Mouse (Mus musculus): ENCODE measurements around the gene Snrpd3.

DNA sequence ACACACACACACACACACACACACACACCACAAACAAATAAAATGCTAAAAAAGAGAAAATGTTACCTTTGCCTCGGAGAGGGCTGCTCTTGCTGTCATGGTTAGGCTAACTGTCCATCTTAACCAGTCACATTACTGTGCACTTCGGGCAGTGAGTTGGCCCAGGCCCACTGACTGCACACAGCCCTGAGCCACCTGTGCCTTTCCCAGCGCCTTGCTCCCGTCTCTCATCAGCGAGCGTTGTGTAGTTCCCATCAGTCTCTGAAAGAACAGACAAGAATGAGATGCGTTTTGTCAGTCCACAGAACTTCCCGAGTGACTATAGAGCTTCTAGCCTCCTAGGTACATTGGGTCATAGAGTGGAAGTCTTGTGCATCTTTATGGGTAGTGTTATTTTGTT is 16.9 kb downstream of the Snrpd3 start:
- no peak for TF ChIP-seq CTCF (IDR thresholded peaks at IDR 0.05; ENCODE audit: low read depth, low read length)
- no peak for TF ChIP-seq POLR2A (IDR thresholded peaks at IDR 0.05; ENCODE audit: extremely low read depth, insufficient read depth, low read length)

Measured in liver, adult 2 months (tissue).